Mouse (Mus musculus): ENCODE results near the gene Olfr1392.
"Not testable (repeated sequence)": the region's sequence is repeated elsewhere in the genome, so short reads cannot be mapped to it uniquely, and the experiment has no call there.

Gene Olfr1392

DNA sequence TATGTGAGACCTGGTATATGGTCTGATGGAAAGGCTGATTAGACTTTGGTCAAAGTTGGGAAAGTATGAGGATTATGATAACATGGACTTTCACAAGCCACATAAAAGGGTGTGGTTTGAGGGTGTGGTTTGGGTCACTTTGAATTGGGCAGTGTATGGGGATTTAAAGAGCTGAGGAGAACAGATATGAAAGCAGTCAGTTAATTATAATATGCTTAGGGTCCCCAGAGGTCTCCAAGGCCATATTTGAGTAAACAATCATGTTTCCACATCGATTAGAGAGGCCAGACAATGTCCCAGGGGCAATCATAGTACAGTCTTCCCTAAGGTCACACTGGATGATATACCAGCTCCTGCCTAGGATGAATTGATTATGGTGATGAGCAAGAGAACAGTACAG is at the start of gene Olfr1392:
Olfr1392 (plus strand) TSS at position 301 of the 400 bp plus-strand sequence.
- DNase-seq (ENCODE audit: extremely low read depth, low read depth, low spot score), result not testable (repeated sequence)

DNA sequence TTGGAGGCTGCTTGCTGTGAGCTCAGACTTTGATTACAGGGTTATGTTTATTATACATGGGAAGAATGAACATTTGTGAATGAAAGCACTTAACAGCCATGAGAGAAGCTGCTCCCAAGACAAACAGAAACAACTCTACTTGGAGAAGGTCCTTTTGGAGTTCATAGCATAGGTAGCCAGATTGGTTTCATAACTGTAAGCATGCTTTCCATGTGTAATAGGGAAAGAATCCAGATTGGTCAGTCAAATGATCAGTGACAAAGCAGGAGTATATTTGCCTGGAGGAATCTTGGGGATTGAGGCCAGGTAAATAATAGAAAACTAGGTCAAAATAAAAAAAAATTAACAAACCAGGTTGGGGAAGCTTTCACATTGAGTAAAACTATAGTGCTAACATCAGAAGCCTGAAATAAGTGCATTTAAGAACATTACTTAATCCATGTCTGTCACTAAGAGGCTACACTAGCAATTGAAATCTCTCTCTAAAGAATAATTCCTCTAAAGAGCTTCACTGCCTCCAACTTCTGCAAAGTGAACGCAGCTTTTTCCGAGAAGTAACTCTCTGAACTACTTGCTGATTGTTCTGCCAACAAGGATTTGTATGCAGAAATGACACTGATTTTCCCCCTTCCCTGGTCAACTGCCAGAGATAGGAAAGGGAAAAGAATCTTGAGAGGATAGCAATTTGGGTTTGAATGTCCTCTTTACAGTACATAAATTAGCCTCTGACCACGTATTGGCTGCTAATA is 49.4 kb upstream of the Olfr1392 start:
- DNase-seq (ENCODE audit: extremely low read depth, low read depth, low spot score), result peak; percentile 56

DNA sequence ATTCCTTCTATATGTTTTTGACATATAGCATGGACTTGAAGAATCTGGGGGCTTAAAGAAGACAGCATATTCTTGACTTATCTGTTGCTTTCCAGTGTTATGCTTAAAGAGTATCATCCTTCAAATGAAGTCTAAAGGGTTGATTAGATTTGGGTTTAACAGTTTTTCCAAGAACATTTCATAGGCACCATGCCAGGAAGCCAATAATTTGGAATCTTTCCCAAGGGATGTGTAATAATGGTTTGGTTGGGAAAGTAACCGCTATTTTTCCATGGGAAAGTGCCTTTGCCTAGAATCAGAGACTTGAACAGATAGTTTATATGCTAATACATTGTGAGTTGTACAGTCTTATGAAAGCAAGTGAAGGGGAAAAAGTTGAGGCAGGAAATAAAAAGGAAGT is 48.2 kb upstream of the Olfr1392 start:
- no peak for DNase-seq (ENCODE audit: extremely low read depth, low read depth, low spot score)

DNA sequence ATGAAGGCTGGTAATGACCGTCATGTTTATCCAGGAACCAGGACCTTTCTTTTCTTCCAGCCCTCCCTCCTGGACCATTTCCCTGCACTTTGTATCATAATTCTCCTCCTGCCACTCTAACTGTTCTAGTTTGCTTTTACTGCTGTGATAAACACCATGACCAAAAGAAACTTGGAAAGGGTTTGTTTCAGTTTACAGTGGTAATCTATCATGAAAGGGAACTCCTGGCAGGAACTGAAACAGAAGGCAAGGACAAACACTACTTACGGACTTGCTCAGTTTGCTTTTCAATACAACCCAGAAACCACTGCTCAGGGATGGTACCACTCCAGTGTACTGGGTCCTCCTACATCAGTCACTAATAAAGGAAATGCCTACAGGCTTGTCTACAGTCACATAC is 47.5 kb upstream of the Olfr1392 start:
- DNase-seq (ENCODE audit: extremely low read depth, low read depth, low spot score), result no peak

DNA sequence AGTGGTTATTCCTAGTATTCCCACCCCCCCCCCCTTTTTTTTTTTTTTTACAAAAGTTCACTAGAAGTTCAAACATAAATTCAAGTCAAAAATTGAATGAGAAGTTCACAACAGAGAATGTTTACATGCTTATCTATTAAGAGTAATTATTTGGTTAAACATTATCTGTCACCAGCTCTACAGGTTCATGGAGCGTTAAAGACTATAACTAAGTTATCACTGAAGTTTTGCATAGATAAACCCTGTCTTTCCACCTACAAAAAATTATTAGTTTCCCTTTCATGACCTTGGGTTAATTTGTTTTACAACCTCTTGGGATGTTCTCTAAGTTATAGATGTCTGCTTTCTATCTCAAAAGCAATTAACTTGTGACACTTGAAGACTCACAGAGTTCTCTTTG is 44.8 kb upstream of the Olfr1392 start:
- no peak for DNase-seq (ENCODE audit: extremely low read depth, low read depth, low spot score)

DNA sequence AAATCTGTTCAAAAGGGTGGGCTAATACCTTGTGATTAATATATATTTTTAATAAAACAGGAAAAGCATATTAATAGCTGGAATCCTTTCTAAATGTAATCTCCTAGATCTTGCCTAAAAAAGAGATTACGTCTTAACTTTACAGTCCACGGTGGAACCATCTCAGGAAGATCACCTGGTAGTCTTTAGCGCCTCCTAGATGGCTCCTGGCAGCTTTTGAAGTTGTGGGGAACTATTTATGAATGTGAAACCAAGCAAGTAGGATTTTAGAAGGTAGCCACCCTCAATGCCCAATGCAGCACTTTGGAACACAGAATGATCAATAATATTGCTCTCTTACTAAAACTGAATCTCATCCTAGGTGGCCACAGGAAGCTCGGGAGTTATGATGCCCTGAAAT is 44.2 kb upstream of the Olfr1392 start:
- no peak for DNase-seq (ENCODE audit: extremely low read depth, low read depth, low spot score)

DNA sequence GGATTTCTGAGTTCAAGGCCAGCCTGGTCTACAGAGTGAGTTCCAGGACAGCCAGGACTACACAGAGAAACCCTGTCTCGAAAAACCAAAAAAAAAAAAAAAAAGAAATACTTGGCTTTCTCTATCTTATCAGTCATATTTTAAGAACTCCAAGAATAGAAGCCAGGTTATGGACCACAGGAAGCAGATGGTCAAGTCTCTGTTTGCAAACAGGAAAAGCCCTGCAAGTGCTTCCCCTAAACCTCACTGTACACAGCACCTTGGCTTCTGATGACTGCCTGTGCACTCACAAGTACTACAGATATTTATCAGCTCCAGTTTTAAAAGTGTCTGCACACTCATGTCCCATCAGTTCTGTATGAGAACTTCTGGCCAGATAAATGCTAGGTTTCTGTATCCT is 43.6 kb upstream of the Olfr1392 start:
- DNase-seq (ENCODE audit: extremely low read depth, low read depth, low spot score), result no peak

DNA sequence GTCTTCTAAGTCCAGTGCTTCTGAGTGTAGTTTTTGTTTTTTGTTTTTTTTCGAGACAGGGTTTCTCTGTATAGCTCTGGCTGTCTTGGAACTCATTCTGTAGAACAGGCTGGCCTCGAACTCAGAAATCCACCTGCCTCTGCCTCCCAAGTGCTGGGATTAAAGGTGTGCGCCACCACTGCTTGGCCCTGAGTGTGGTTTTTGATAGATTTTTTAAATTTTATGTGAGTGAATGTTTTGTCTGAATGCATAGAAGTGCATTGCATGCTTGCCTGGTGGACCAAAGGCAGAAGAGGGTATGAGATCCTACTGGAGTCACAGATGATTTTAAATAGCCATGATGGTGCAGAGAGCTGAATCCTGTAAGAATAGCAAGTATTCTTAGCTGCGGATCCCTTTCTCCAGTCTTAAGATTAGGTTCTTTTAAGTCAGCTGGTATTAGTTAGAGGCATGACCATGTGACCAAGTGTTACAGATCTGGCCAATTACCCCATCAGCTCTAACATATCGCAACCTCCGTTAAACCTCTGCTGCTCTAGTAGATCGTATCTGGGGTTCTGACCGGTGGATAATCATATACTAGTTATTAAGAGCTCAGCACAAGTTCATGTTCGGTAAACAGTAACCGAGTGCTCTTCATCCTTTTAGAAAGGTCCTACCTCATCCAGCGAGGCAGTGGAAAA is 42.0 kb upstream of the Olfr1392 start:
- no peak for DNase-seq (ENCODE audit: extremely low read depth, low read depth, low spot score)

DNA sequence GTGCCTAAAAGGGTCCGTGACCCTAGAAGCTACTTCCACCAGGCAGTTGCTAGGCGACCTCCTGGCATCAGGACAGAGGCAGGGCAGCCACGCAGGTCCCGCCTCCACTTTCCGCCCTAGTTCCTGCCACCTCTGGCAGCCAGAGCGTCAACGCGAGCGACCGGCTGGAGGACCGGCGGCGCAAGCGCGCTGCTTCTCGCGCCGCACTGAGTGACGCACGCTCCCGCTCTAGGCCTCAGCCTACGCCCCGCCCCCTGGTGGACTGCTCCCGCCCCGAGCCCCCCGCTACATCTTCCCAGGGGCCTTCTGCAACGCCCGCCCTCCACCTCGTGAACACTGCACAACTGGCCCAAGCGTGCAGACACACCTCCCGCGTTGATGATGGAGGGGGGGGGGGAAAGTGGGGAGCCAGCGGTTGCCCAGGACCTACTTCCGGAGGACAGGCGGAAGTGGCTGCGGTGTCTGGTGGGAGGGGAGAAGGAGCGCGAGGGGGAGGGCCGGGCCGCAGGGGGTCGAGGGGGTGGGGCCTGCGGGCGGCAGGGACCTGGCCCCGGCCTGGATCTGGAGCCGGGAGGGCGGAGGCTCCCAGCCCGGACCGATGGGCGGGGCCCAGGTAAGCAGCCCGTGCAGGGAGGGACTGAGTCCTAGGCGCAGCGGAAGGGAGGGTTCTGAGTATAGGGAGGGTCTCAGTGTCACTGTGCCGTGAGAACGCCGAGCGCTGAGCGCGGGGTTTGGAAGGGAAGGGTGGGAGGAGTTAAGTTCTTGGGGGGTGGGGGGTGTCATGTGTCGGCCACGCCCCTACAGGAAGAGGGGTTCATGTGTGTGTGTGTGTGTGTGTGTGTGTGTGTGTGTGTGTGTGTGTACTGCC is 41.1 kb upstream of the Olfr1392 start, which contains the start of gene Mgat1:
Mgat1 (plus strand) TSS at position 465 of the 868 bp plus-strand sequence.
- DNase-seq (ENCODE audit: extremely low read depth, low read depth, low spot score), result no peak

DNA sequence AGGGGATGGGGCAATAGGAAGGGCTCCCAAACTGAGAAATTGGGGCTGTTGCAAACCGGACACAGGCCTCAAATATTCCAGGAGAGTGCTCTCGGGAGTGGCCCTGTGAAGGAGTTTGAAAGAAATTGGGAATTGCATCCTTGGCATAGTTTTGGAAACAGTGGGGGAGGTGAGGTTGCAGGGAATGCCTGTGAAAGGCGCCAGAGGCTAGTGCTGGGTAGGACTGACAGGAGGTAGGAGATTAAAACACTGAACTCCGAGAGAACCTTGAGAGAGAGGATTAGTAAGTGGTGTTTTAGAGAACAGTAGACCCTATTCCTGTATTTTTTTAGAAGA is 40.5 kb upstream of the Olfr1392 start:
- no peak for DNase-seq (ENCODE audit: extremely low read depth, low read depth, low spot score)

DNA sequence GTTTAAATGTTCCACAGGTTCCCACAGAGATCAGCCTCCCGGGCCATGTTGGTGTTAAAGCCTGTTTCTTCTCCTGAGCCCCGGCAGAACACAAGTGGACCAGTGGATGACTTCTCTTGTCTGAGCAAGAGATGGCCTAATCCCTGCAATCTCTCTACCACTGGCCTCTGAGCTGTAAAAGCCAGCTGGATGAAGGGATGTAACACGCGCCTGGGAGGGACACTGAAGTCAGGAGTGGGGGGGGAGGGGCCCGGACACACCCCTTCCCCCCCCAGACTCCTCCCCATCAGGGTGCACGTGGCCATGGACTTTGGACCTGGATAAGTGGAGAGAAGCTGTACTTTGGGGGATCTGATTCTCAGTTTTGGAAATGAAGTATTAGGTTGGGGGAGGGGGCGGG is 39.9 kb upstream of the Olfr1392 start:
- no peak for DNase-seq (ENCODE audit: extremely low read depth, low read depth, low spot score)

DNA sequence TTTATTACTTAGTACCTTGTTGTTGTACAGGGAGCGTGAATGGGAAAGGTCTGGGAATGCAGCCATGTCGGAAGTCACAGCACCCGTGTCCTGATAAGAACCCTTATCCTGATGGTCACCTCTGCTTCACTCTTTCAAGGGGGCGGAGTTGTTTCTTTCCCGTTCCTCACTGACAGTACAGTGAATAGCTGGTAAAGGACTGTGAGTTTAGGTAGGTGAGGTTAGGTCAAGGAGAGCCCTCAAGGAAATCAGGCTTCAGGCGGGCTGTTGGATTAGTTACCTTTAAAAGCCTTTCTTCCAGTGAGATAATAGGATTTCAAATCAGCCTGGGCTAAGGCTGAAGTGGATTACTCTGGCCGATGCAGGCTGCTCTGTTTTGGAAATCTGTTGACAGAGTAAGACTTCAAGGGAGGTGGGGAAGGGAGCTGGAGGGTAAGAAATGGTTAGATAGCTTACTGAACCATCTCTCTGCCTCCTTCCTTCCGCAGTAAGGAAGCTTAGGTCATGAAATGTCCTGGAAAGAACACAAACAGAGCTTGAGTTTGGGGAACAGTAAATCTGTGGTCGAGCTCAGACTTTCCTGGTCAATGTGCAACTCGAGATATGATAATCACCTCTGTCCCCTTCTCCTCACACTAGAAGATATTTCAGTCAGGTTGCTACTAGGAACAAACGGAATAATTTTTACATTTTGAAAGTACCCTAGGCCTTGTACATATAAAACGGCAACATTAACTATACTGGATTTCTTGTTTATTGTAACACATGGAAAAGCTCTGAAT is 39.3 kb upstream of the Olfr1392 start:
- no peak for DNase-seq (ENCODE audit: extremely low read depth, low read depth, low spot score)

DNA sequence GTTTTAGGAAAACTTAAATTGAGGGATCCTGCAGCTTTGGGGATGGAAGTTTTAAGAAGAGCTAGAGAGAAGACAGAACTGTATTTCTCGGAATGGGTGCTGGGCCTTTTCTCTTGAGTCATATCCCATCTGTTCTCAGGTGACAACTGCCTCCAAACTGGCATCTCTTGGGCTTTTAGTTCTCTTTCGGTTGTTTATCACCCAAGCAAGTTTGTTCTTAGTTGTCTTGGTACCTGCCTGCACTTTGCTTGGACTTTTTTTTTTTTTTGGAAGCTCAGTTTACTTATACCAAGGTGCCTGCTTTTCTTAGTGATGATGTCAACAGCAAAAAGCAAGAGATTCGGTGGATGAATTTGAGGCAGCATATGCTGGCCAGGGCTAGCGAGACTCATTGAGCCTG is 38.6 kb upstream of the Olfr1392 start:
- DNase-seq (ENCODE audit: extremely low read depth, low read depth, low spot score), result no peak

DNA sequence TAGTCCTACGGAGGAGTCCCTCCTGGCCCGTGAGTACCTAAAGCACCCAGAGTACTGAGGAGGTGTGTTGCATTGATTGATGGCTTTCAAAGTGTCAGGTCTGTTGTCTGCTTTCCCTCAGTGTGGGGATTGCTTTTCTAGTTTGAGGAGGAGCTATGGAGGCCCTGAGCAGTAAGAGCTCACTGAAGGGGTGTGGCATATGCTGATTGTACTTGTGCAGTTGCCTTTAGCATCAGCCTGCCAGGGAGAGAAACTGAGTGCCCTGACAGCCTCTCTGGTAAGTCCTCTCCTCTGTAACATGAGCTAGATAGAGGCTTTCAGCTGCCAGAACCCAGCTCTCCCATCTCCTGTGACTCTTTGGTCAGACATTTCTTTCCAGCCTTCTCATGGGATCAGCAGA is 37.8 kb upstream of the Olfr1392 start:
- no peak for DNase-seq (ENCODE audit: extremely low read depth, low read depth, low spot score)

DNA sequence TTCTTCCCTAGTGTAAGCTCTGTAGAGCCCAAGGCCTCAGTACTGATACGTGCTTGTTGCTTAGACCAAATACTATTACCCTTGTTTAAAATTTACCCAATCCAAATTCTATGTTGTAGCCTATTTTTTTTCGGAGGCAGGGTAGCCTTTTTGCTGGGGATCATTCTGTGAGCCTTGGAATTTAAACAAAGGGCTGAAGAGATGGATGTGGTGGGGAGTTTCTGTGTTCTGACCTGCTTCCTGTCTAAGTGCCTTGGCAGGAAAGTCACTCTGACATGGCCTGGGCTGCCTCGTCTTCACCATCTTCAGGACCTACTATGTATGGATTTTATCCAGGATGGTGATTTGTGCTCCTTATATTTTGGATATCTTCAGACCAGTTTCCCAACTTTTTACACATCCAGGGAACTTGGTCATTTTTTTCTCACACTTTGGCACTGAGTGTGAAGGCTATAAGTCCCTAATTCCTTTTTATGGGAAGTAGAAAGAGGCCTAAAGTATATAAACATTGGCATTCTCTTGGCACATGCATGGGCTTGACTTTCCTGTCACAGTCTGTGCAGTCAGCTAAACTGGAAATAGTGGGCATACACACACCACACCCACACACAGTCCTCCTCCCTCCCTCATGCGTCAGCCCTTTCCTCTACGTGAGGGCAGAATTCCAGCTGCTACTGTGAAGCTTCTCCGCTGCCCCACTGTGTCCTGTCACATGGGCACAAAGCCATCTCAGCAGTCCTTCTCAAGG is 36.7 kb upstream of the Olfr1392 start:
- peak; percentile 93 for DNase-seq (ENCODE audit: extremely low read depth, low read depth, low spot score)

DNA sequence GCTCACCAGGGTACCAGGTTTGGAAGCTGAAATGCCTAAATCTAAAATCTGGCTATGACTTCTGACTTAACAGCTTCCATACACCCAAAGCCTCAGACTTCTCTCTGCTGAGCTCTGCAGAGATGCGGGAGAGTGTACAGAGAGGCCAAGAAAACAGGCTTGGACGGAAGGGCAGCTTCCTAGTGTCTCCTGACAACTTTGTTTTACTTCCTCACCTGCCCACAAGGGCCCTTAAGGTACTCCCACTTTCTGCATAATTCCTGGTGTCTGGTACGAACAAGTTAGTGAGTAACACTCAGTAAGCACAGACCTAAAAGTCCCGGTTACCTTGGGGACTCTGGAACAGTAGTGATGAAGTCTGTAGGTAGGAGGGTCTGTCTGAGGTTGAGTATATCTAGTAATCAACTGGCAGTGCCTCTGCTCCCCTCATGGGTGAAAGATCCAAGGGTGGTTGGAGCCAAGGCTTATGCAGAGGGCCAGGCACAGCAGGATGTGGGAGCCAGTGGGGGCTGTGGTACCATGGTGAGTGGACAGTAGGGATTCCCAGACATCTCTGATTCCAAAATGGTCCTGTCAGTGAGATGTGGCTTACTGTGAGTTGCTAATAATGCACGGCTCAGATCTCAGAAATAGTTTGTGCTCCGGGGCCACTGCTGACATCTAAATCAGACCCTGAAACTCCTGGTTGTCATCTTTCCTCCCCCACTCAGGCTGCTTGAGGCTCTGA is 35.9 kb upstream of the Olfr1392 start:
- no peak for DNase-seq (ENCODE audit: extremely low read depth, low read depth, low spot score)

DNA sequence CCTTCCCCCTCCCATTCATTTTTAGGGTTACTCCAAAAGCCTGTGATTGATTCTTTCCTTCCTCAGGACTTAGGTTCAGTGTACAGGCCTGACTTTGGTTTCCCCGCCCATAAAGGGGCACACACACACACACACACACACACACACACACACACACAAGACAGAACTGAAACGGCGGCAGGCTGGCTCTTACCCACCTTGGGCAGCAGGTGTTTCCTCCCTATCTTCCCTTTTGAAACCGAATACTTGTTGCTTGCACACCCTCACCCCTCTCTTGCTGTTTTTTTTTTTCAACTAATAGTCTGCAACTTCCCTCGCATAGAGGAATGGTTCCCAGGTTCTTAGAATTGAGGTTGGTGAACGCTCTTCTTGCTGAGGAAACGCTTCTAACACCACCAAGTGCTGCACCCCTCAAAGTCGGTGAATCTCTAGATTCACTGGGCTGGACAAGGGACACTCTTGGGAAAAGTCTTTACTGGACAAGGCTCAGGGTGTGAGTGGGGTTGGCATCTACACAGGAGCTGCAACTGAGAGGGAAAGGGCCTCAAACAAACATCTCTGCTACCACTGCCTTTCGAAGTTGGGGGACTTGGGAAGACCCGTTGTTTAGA is 35.2 kb upstream of the Olfr1392 start:
- no peak for DNase-seq (ENCODE audit: extremely low read depth, low read depth, low spot score)

DNA sequence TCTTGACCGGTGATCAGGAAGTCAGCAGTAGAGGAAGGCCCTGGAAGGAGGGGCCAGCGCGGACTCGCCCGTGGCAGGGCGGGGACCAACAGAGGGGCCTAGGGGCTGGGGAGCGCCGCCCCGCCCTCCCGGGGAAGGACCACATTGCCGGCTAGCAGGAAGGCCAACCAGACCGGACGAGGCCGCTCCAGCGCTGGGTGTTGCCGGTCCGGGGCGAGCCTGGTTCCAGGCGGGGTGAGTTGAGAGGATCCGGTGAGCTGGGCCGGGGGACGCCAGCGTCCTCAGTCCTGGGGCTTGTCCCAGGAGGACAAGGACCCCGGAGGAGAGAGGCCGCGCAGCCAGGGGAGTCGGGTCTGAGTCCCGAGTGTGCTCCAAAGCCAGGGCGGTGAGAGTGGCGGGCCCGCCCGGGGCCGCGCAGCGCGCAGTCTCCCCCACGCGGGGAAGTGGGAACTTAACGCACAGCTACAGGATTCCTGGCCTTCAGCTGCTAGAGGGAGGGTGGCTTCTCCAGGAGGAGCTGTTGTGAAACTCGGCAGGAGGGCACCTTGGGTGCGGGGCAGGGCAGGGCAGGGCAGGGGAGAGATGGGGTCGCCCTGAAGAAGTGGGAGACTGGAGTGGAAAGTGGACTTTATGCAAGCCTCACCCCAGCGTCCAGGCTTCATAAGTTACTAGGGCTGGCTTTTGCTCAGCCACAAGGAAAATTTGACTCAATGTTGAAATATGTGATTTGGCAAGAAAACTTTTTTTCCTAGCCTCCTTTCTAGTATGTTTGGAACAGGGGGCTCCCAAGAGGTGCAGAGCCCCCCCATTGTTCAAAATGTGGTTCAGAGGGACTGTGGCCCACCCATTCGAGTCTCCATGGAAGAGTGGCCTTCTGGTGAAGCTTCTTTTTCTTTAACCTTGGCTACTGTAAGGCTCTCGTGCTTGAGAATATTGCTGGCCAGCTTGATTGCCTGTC is 34.4 kb upstream of the Olfr1392 start:
- no peak for DNase-seq (ENCODE audit: extremely low read depth, low read depth, low spot score)

Data from fat pad, adult 2 months (tissue).